Mouse (Mus musculus): ENCODE measurements around the gene Iqgap1.

DNA sequence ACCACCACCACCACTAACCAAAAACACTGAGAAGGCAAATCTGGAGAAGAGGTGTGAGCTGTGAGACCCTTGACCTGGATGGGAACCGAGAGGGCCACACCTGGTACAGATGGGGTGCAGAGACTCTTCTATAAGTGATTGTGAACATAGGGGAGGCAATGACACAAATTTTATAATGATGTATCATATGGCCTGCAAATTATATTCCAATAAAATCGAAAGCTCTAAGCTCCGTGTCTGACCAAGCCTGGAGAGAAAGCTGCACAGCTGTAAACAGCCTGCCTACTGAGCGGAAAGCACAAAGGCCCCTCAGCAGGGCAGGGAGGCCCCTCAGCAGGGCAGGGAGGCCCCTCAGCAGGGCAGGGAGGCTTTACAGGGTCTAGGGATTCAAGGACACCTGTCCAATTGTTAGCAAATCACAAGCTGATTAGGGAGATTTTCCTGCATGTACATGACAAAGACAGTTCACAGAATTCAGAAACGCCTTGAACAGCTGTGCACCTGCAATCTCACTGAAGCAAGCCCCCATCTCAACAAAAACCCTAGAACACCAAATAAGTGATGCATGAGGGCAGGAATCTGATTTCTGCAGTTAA, 79.5 kb downstream of the Iqgap1 start:
- TF ChIP-seq POLR2A (IDR thresholded peaks at IDR 0.05; ENCODE audit: control insufficient read depth, low read depth, low read length) = no peak
- no peak for TF ChIP-seq CTCF (IDR thresholded peaks at IDR 0.05; ENCODE audit: control insufficient read depth, insufficient read depth, insufficient replicate concordance, low read depth, low read length)

Data from testis, adult 2 months (tissue).